Mouse (Mus musculus) midbrain, embryonic 16.5 days (tissue): ENCODE data around the gene Zfp827. TPM values are rescaled to one million over a fixed set of nuclear protein-coding genes. Genes with fewer than 3 reads are reported as not detected.
"Not testable (repeated sequence)": the region's sequence is repeated elsewhere in the genome, so short reads cannot be mapped to it uniquely, and the experiment has no call there.

ENCODE experiments used
- ATAC-seq: fragments of 200-750 bp; cut with Nextera tagmentation; 2 replicates; pipeline ENCODE4 v1.8.0; 2017; ENCODE audit warnings: moderate TSS enrichment
- H3K27ac ChIP-seq: fragments of 300-500 bp; sonication (generic); 2 replicates; pipeline ENCODE4 v1.5.1; 2014; ENCODE audit warnings: mild to moderate bottlenecking, low read length, mixed read lengths
- H3K27me3 ChIP-seq: fragments of 300-500 bp; sonication (generic); 2 replicates; pipeline ENCODE4 v1.6.1; 2014; ENCODE audit warnings: low read depth, low read length, mixed read lengths; ENCODE audit not compliant: control insufficient read depth, insufficient read depth
- H3K36me3 ChIP-seq: fragments of 300-500 bp; sonication (generic); 2 replicates; pipeline ENCODE4 v1.6.1; 2014; ENCODE audit warnings: mild to moderate bottlenecking, low read length, moderate library complexity, mixed read lengths; ENCODE audit not compliant: control insufficient read depth, insufficient read depth
- H3K4me1 ChIP-seq: fragments of 300-500 bp; sonication (generic); 2 replicates; pipeline ENCODE4 v1.6.1; 2014; ENCODE audit warnings: mild to moderate bottlenecking, low read length, mixed read lengths; ENCODE audit not compliant: control insufficient read depth, insufficient read depth
- H3K4me2 ChIP-seq: fragments of 300-500 bp; sonication (generic); 2 replicates; pipeline ENCODE4 v1.6.1; 2014; ENCODE audit warnings: mild to moderate bottlenecking, low read length, mixed read lengths
- H3K4me3 ChIP-seq: fragments of 300-500 bp; sonication (generic); 2 replicates; pipeline ENCODE4 v1.5.1; 2014; ENCODE audit warnings: low read depth, mild to moderate bottlenecking, low read length, moderate library complexity, mixed read lengths
- H3K9ac ChIP-seq: fragments of 300-500 bp; sonication (generic); 2 replicates; pipeline ENCODE4 v1.6.1; 2014; ENCODE audit warnings: low read depth, low read length, mixed read lengths
- H3K9me3 ChIP-seq: fragments of 300-500 bp; sonication (generic); replicated peaks from 2 replicates; pipeline ENCODE4 v1.6.1; 2014; ENCODE audit warnings: mild to moderate bottlenecking, low read length, mixed read lengths; ENCODE audit not compliant: control insufficient read depth, poor library complexity, severe bottlenecking
- WGBS: fragments of 180-500 bp; shearing (Covaris S2); extraction: QIAGEN DNeasy Blood & Tissue Kit; methylation state at CpG from one replicate; pipeline ENCODE4 v1.1.7; 2014; 5-methylcytosine and 5-hydroxymethylcytosine counted together
- polyA plus RNA-seq: library from polyadenylated mRNA; unstranded; fragments of >200 nt; fragmentation: Nextera tagmentation; extraction: Ambion mirVana; gene quantifications from 2 replicates; pipeline ENCODE4 v1.2.1, GENCODE M21; 2015

The Zfp827 gene
- polyA plus RNA-seq, 1 experiment from 2014 or later = 11.6 TPM

- Histone ChIP-seq H3K36me3 (peaks cover 6% of the 10 kb centered on the region; the same call in 1 of the 2 replicates), H3K9ac (no peak overlapping the region), H3K4me3 (no peak overlapping the region), H3K27ac (no peak overlapping the region), H3K4me2 (no peak overlapping the region), H3K27me3 (no peaks in the 10 kb centered on the region), H3K4me1 (no peaks in the 10 kb centered on the region), H3K9me3 (no peaks in the 10 kb centered on the region)
- WGBS = 95% methylated on average over 18 of the region's 18 CpGs
- ATAC-seq = no peak
These were observed 84.2 kb downstream of the Zfp827 start for GRCm38 (mm10) chr8:79112480-79112879.

DNA sequence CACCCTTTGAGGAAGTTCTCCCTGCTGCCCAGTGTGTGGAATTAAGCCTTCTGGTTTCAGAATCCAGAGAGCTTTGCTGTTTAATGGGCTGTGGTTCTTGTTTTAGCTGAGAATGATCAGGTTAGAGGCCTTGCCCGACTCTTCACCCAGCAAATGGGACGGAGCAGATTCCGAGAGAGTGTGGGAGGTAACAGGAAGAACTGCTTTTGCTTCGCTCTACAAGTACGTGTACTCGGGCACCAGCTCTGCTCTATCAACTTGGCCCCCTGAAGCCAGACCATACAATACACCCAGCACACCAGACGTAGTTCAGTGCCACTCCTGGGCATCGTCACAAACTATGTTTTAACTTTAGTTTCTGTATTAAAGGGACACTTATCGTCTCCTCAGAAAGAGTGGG lies 85.3 kb downstream of the Zfp827 start:
- Histone ChIP-seq H3K9me3 (no peaks in the 10 kb centered on the region), H3K4me1 (no peaks in the 10 kb centered on the region), H3K4me3 (no peak overlapping the region), H3K36me3 (peaks cover 10% of the 10 kb centered on the region), H3K4me2 (no peak overlapping the region), H3K27me3 (no peaks in the 10 kb centered on the region), H3K9ac (no peak overlapping the region), H3K27ac (no peak overlapping the region)
- ATAC-seq = no peak
- WGBS = 91% methylated on average over 9 of the region's 9 CpGs

GRCm38 (mm10) chr8:79114561-79114960 lies 86.3 kb downstream of the Zfp827 start:
- Histone ChIP-seq H3K27me3 (no peaks in the 10 kb centered on the region), H3K36me3 (peaks cover 15% of the 10 kb centered on the region), H3K4me1 (no peaks in the 10 kb centered on the region), H3K9me3 (no peaks in the 10 kb centered on the region), H3K9ac (no peak overlapping the region), H3K4me2 (no peak overlapping the region), H3K27ac (no peak overlapping the region), H3K4me3 (no peak overlapping the region)
- no peak for ATAC-seq
- WGBS = 64% methylated on average over 6 of the region's 6 CpGs

DNA sequence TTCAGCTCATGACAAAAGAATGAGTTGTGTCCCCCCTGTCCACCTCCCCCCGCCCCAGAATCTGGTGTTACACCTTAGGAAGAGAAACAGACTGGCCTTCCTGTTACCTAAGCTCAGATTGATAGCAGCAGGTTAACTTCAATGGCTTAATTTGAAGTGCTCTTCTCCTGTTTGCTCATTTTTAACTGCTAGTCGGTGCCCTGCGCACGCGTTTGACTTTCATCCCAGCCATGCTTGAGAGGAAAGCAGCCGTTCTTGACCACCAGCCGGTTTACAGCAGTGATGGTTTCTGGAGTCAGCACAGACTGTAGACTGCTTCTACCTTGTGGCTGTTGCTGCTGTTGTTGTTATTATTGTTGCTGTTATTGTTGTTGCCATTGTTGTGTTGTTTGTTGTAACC lies 88.2 kb downstream of the Zfp827 start:
- no peaks in the 10 kb centered on the region for H3K4me1 ChIP-seq
- no peaks in the 10 kb centered on the region for H3K9me3 ChIP-seq
- H3K9ac ChIP-seq = no peak overlapping the region
- H3K36me3 ChIP-seq = peaks cover 20% of the 10 kb centered on the region
- no peak overlapping the region for H3K27ac ChIP-seq
- H3K4me3 ChIP-seq = no peak overlapping the region
- WGBS = 89% methylated on average over 7 of the region's 7 CpGs
- ATAC-seq = no peak
- no peaks in the 10 kb centered on the region for H3K27me3 ChIP-seq
- no peak overlapping the region for H3K4me2 ChIP-seq

GRCm38 (mm10) chr8:79117711-79118110 lies 89.5 kb downstream of the Zfp827 start:
- no peaks in the 10 kb centered on the region for H3K9me3 ChIP-seq
- ATAC-seq = no peak
- no peaks in the 10 kb centered on the region for H3K4me1 ChIP-seq
- H3K9ac ChIP-seq = no peak overlapping the region
- H3K36me3 ChIP-seq = peaks cover 23% of the 10 kb centered on the region
- H3K4me2 ChIP-seq = no peak overlapping the region
- H3K27ac ChIP-seq = no peak overlapping the region
- no peak overlapping the region for H3K4me3 ChIP-seq
- 93% methylated on average over 7 of the region's 7 CpGs for WGBS
- no peaks in the 10 kb centered on the region for H3K27me3 ChIP-seq

DNA sequence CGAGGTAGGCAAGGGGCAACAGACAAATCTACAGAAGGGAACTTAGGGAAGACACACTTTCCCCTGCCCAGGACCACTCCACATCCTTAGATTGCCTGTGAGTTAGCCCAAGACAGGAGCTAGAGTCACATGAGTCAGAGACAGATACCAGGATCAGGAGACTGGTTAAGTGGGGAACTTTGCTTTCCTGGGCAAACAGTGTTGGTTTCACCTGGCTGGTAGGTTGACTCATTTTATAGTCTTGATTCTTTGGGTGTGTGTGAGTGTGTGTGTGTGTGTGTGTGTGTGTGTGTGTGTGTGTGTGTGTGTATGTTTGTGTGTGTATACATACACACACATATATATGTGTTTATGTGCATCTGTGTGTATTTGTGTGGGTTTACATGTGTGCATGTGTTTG lies 93.4 kb downstream of the Zfp827 start:
- 81% methylated on average over 1 of the region's 1 CpGs for WGBS
- Histone ChIP-seq H3K9ac (no peak overlapping the region), H3K36me3 (peaks cover 24% of the 10 kb centered on the region), H3K9me3 (no peaks in the 10 kb centered on the region), H3K4me2 (no peak overlapping the region), H3K4me3 (no peak overlapping the region), H3K4me1 (no peaks in the 10 kb centered on the region), H3K27me3 (no peaks in the 10 kb centered on the region), H3K27ac (no peak overlapping the region)
- no peak for ATAC-seq

- H3K27ac ChIP-seq = no peak overlapping the region
- no peaks in the 10 kb centered on the region for H3K27me3 ChIP-seq
- no peak for ATAC-seq
- 90% methylated on average over 4 of the region's 4 CpGs for WGBS
- H3K4me3 ChIP-seq = no peak overlapping the region
- H3K9me3 ChIP-seq = no peaks in the 10 kb centered on the region
- H3K4me1 ChIP-seq = no peaks in the 10 kb centered on the region
- no peak overlapping the region for H3K9ac ChIP-seq
- no peak overlapping the region for H3K4me2 ChIP-seq
- peaks cover 15% of the 10 kb centered on the region; the same call in 1 of the 2 replicates for H3K36me3 ChIP-seq
These were observed 96.0 kb downstream of the Zfp827 start for GRCm38 (mm10) chr8:79124231-79124630.

GRCm38 (mm10) chr8:79127211-79127816 lies 99.1 kb downstream of the Zfp827 start:
- Histone ChIP-seq H3K9ac (no peak overlapping the region), H3K27ac (no peak overlapping the region), H3K4me3 (no peak overlapping the region), H3K4me2 (no peak overlapping the region), H3K9me3 (no peaks in the 10 kb centered on the region), H3K4me1 (no peaks in the 10 kb centered on the region), H3K27me3 (no peaks in the 10 kb centered on the region), H3K36me3 (peaks cover 3% of the 10 kb centered on the region; the same call in 1 of the 2 replicates)
- 0 out of 2 replicates have a peak, but pooled peaks have one; percentile 43 for ATAC-seq
- WGBS = 70% methylated on average over 7 of the region's 7 CpGs

DNA sequence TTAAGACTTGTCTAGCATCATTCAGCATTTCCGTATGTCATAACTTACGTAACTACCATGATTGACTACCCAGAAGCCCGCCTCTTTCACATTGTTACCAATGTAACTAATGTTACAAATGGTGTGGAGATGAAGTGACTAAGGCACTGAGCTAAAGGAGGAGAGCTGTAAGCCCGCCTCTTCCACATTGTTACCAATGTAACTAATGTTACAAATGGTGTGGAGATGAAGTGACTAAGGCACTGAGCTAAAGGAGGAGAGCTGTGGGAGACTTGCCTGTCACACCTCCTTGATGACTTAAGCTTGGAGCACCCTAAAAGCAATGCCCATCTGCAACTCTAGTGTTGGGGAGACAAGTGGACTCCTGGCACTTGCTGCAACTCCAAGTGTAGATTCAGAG lies 100.3 kb downstream of the Zfp827 start:
- not testable (repeated sequence) for H3K27me3 ChIP-seq, H3K4me2 ChIP-seq, H3K9ac ChIP-seq, H3K9me3 ChIP-seq, H3K4me1 ChIP-seq, ATAC-seq, H3K4me3 ChIP-seq, H3K36me3 ChIP-seq, H3K27ac ChIP-seq
- WGBS = 97% methylated on average over 4 of the region's 4 CpGs
